Mouse (Mus musculus) MEL (cell line): ENCODE measurements at regions not wholly inside any gene's neighbourhood (a gene's known extent, or its start where the extent isn't known, plus 50 kb on each side); places are given as distances from the start of the nearest gene placed in this dataset.

Experiments
- DNase-seq: peaks from one replicate; pipeline ENCODE4 v3.0.0; 2011; ENCODE audit warnings: low read depth, low spot score
- H3K27ac ChIP-seq: 2 replicates; pipeline ENCODE4 v1.5.1; 2012; ENCODE audit warnings: low read depth, mild to moderate bottlenecking, control low read depth, low read length, moderate library complexity; ENCODE audit not compliant: control insufficient read depth
- H3K27me3 ChIP-seq, 2 experiments: fragments of 150-350 bp in 1 of 2; sonication (generic) in 1 of 2; 2 replicates each; pipeline ENCODE4 v1.6.1; 2012; ENCODE audit warnings: low read length in 2 of 2, mild to moderate bottlenecking in 2 of 2, improper control_type of control experiment in 1 of 2, moderate library complexity in 1 of 2; ENCODE audit not compliant: insufficient read depth in 2 of 2, control insufficient read depth in 1 of 2
- H3K36me3 ChIP-seq, 2 experiments: 2 replicates each; pipeline ENCODE4 v1.6.1; 2012 to 2014; ENCODE audit warnings: low read length in 2 of 2, improper control_type of control experiment in 1 of 2, inconsistent platforms in 1 of 2, mild to moderate bottlenecking in 1 of 2; ENCODE audit not compliant: insufficient read depth in 2 of 2, control insufficient read depth in 1 of 2
- H3K4me1 ChIP-seq, 2 experiments: fragments of 150-350 bp in 1 of 2; sonication (generic) in 1 of 2; 2 replicates each; pipeline ENCODE4 v1.6.1; 2012; ENCODE audit warnings: low read length in 2 of 2, improper control_type of control experiment in 1 of 2, mild to moderate bottlenecking in 1 of 2; ENCODE audit not compliant: insufficient read depth in 2 of 2, control insufficient read depth in 1 of 2
- H3K4me3 ChIP-seq, 2 experiments: fragments of 150-350 bp in 1 of 2; sonication (generic) in 1 of 2; 2 replicates each; pipeline ENCODE4 v1.5.1; 2012; ENCODE audit warnings: low read depth in 2 of 2, low read length in 2 of 2, mild to moderate bottlenecking in 2 of 2, moderate library complexity in 2 of 2, control low read depth in 1 of 2, improper control_type of control experiment in 1 of 2; ENCODE audit not compliant: control insufficient read depth in 1 of 2, insufficient read depth in 1 of 2
- H3K79me2 ChIP-seq: 2 replicates; pipeline ENCODE4 v1.6.1; 2012; ENCODE audit warnings: mild to moderate bottlenecking, low read length, moderate library complexity; ENCODE audit not compliant: control insufficient read depth, poor library complexity, insufficient read depth
- H3K9ac ChIP-seq: 2 replicates; pipeline ENCODE4 v1.6.1; 2012; ENCODE audit warnings: low read depth, mild to moderate bottlenecking, control low read depth, low read length, moderate library complexity; ENCODE audit not compliant: control insufficient read depth, poor library complexity, severe bottlenecking
- H3K9me3 ChIP-seq: fragments of 150-350 bp; sonication (generic); replicated peaks from 2 replicates; pipeline ENCODE4 v1.6.1; 2012; ENCODE audit warnings: mild to moderate bottlenecking, low read length, improper control_type of control experiment, moderate library complexity; ENCODE audit not compliant: insufficient read depth
- CHD1 ChIP-seq: IDR thresholded peaks from 2 replicates; pipeline ENCODE4 v1.6.1; 2012; ENCODE audit warnings: low read depth, mild to moderate bottlenecking, inconsistent platforms, low read length, improper control_type of control experiment
- CTCF ChIP-seq, 3 experiments: IDR thresholded peaks in 2 of 3; conservative IDR thresholded peaks in 1 of 3; 2 replicates each; pipeline ENCODE4 v1.5.1; 2011 to 2012; ENCODE audit warnings: low read length in 3 of 3, low read depth in 2 of 3, mild to moderate bottlenecking in 2 of 3, improper control_type of control experiment in 1 of 3, inconsistent platforms in 1 of 3, mixed read lengths in 1 of 3, moderate library complexity in 1 of 3; ENCODE audit not compliant: control insufficient read depth in 1 of 3, insufficient read depth in 1 of 3, poor library complexity in 1 of 3, severe bottlenecking in 1 of 3
- ELF1 ChIP-seq: IDR thresholded peaks from 2 replicates; pipeline ENCODE4 v1.6.1; 2014; ENCODE audit warnings: low read depth, mild to moderate bottlenecking, inconsistent platforms, low read length, improper control_type of control experiment, moderate library complexity
- ETS1 ChIP-seq: IDR thresholded peaks from 2 replicates; pipeline ENCODE4 v1.6.1; 2012; ENCODE audit warnings: low read depth, mild to moderate bottlenecking, inconsistent platforms, low read length, improper control_type of control experiment, moderate library complexity
- JUND ChIP-seq: IDR thresholded peaks from 2 replicates; pipeline ENCODE4 v1.6.1; 2011; ENCODE audit warnings: low read depth, mild to moderate bottlenecking, improper control_type of control experiment, low read length
- MAX ChIP-seq: IDR thresholded peaks from 2 replicates; pipeline ENCODE4 v1.6.1; 2011; ENCODE audit warnings: low read length, improper control_type of control experiment
- MAZ ChIP-seq: IDR thresholded peaks from 2 replicates; pipeline ENCODE4 v1.6.1; 2012; ENCODE audit warnings: low read depth, mild to moderate bottlenecking, inconsistent platforms, low read length, improper control_type of control experiment
- MEF2A ChIP-seq: IDR thresholded peaks from 2 replicates; pipeline ENCODE4 v1.6.1; 2014; ENCODE audit warnings: low read depth, mild to moderate bottlenecking, inconsistent platforms, low read length, improper control_type of control experiment; ENCODE audit not compliant: poor library complexity, insufficient replicate concordance, severe bottlenecking; ENCODE audit errors: extremely low read depth
- MXI1 ChIP-seq: IDR thresholded peaks from 2 replicates; pipeline ENCODE4 v1.6.1; 2011; ENCODE audit warnings: mild to moderate bottlenecking, low read depth, low read length, improper control_type of control experiment
- MYB ChIP-seq: IDR thresholded peaks from 2 replicates; pipeline ENCODE4 v1.6.1; 2011; ENCODE audit warnings: mild to moderate bottlenecking, low read depth, low read length, improper control_type of control experiment
- MYC ChIP-seq: IDR thresholded peaks from 2 replicates; pipeline ENCODE4 v1.6.1; 2011; ENCODE audit warnings: low read depth, mild to moderate bottlenecking, low read length, improper control_type of control experiment, moderate library complexity
- NRF1 ChIP-seq: IDR thresholded peaks from 2 replicates; pipeline ENCODE4 v1.6.1; 2014; ENCODE audit warnings: low read depth, mild to moderate bottlenecking, inconsistent platforms, low read length, improper control_type of control experiment, moderate library complexity; ENCODE audit not compliant: poor library complexity, insufficient read depth, severe bottlenecking
- RCOR1 ChIP-seq: IDR thresholded peaks from 2 replicates; pipeline ENCODE4 v1.6.1; 2012; ENCODE audit warnings: low read depth, mild to moderate bottlenecking, inconsistent platforms, low read length, improper control_type of control experiment
- SIN3A ChIP-seq: IDR thresholded peaks from 2 replicates; pipeline ENCODE4 v1.6.1; 2012; ENCODE audit warnings: low read length, improper control_type of control experiment, inconsistent platforms
- SMC3 ChIP-seq: IDR thresholded peaks from 2 replicates; pipeline ENCODE4 v1.6.1; 2011; ENCODE audit warnings: low read depth, low read length, improper control_type of control experiment
- USF2 ChIP-seq, 2 experiments: IDR thresholded peaks; 2 replicates each; pipeline ENCODE4 v1.6.1; 2011 to 2012; ENCODE audit warnings: improper control_type of control experiment in 2 of 2, low read length in 2 of 2, borderline replicate concordance in 1 of 2, inconsistent platforms in 1 of 2, low read depth in 1 of 2, mild to moderate bottlenecking in 1 of 2; ENCODE audit not compliant: insufficient read depth in 1 of 2
- ZC3H11A ChIP-seq: IDR thresholded peaks from 2 replicates; pipeline ENCODE4 v1.6.1; 2012; ENCODE audit warnings: low read depth, mild to moderate bottlenecking, inconsistent platforms, low read length, improper control_type of control experiment
- ZMIZ1 ChIP-seq: IDR thresholded peaks from 2 replicates; pipeline ENCODE4 v1.6.1; 2012; ENCODE audit warnings: low read depth, mild to moderate bottlenecking, inconsistent platforms, low read length, improper control_type of control experiment, moderate library complexity
- ZNF384 ChIP-seq: IDR thresholded peaks from 2 replicates; pipeline ENCODE4 v1.6.1; 2012; ENCODE audit warnings: low read depth, mild to moderate bottlenecking, inconsistent platforms, low read length, improper control_type of control experiment

DNA sequence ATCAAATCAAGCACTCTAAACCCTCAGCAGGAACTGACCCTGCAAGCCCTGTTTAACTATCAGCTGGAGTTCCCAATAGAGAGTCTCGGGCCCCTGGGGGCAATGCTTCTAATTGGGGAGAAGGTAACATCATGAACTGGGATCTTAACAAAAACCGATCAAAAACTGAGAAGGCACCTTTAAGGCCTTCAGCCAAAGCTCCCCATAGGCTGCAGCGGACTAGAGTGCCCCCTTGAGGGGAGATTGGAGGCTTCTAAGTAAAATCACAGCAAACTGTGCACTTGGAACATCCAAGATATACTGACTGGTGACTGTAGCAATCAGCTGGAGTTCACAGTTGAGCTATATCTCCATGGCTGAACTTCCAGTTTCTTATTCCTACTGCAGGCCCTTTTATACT, 323.0 kb upstream of the Car10 start:
- no peak for TF ChIP-seq JUND
- peak in 1 of 3 experiments; percentile 6; a peak in 1 of 6 replicates for TF ChIP-seq CTCF (IDR thresholded peaks at IDR 0.05 in 2 of 3, conservative IDR thresholded peaks at IDR 0.05 in 1 of 3; ENCODE audit: control insufficient read depth in 1 of 3, insufficient read depth in 1 of 3, low read depth in 2 of 3, low read length in 3 of 3, poor library complexity in 1 of 3, severe bottlenecking in 1 of 3)
- no peak for TF ChIP-seq NRF1
- no peak for TF ChIP-seq ZNF384
- TF ChIP-seq RCOR1, result no peak
- H3K9ac ChIP-seq, result no peak overlapping the region
- no peak overlapping the region for H3K27ac ChIP-seq
- no peaks in the 10 kb centered on the region for H3K4me1 ChIP-seq
- H3K4me3 ChIP-seq, result no peak overlapping the region
- no peaks in the 10 kb centered on the region for H3K9me3 ChIP-seq
- H3K27me3 ChIP-seq, result no peaks in the 10 kb centered on the region; a peak in 1 of 4 replicates
- no peaks in the 10 kb centered on the region for H3K79me2 ChIP-seq
- DNase-seq, result no peak
- H3K36me3 ChIP-seq, result no peaks in the 10 kb centered on the region

- no peak overlapping the region for H3K27ac ChIP-seq
- H3K4me3 ChIP-seq, result no peak overlapping the region
- no peak overlapping the region for H3K9ac ChIP-seq
- DNase-seq, result no peak
- TF ChIP-seq MYC (no peak), SMC3 (no peak), SIN3A (no peak), ELF1 (no peak), MAZ (no peak), MEF2A (no peak), ZNF384 (no peak), CHD1 (no peak), MXI1 (no peak), RCOR1 (no peak), NRF1 (no peak), ZMIZ1 (no peak), ETS1 (no peak), ZC3H11A (no peak), MYB (no peak), USF2 (IDR thresholded peaks at IDR 0.05; ENCODE audit: borderline replicate concordance in 1 of 2, insufficient read depth in 1 of 2, low read depth in 1 of 2, low read length in 2 of 2) (no peak), MAX (no peak)
- no peaks in the 10 kb centered on the region for H3K27me3 ChIP-seq
- no peaks in the 10 kb centered on the region for H3K79me2 ChIP-seq
- no peaks in the 10 kb centered on the region for H3K4me1 ChIP-seq
- no peaks in the 10 kb centered on the region for H3K36me3 ChIP-seq
- no peaks in the 10 kb centered on the region for H3K9me3 ChIP-seq
Observed at GRCm38 (mm10) chr11:92799267-92799666, 298.6 kb upstream of the Car10 start.
